Mouse (Mus musculus): ENCODE results near the gene Fut4. TPM values are rescaled to one million over a fixed set of nuclear protein-coding genes. Genes with fewer than 3 reads are reported as not detected.

Fut4 gene
- under 1 TPM; 0.17 to 0.26 TPM for total RNA-seq (2021)
- long read RNA-seq, experiment 1, result 0 reads
- long read RNA-seq, experiment 2, result 0 reads

GRCm38 (mm10) chr9:14752001-14752522 lies at the start of gene Fut4:
TSS of gene Fut4 (minus strand) at chr9:14752393.
- peak; percentile 34 to 55 for DNase-seq
- intact Hi-C loops (cut with DNase I), result no loop called here

DNA sequence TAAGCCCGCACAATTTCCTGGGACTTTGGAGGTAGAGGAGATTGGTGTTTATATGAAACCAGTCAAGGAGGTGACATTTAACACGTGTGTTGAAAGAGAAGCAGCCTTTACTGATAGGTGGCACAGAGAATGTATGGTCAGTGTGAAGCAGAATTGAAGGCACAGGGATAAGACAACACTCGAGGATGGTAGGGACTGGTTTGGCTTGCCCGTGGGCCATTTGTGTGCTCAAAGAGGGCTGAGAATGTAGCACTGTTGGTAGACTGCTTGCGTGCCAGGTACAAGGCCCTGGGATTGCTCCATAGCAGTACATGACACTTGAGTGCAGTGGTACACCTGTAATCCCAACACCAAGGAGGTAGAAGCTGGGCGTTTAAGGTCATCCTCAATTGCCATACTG lies 35.2 kb upstream of the Fut4 start:
- no peak for DNase-seq
- intact Hi-C loops (cut with DNase I), result loop anchor here (5.0 kb wide), 1 partner anchor 285 kb away; the partner anchor contains the start of genes Cwc15 and Kdm4d

DNA sequence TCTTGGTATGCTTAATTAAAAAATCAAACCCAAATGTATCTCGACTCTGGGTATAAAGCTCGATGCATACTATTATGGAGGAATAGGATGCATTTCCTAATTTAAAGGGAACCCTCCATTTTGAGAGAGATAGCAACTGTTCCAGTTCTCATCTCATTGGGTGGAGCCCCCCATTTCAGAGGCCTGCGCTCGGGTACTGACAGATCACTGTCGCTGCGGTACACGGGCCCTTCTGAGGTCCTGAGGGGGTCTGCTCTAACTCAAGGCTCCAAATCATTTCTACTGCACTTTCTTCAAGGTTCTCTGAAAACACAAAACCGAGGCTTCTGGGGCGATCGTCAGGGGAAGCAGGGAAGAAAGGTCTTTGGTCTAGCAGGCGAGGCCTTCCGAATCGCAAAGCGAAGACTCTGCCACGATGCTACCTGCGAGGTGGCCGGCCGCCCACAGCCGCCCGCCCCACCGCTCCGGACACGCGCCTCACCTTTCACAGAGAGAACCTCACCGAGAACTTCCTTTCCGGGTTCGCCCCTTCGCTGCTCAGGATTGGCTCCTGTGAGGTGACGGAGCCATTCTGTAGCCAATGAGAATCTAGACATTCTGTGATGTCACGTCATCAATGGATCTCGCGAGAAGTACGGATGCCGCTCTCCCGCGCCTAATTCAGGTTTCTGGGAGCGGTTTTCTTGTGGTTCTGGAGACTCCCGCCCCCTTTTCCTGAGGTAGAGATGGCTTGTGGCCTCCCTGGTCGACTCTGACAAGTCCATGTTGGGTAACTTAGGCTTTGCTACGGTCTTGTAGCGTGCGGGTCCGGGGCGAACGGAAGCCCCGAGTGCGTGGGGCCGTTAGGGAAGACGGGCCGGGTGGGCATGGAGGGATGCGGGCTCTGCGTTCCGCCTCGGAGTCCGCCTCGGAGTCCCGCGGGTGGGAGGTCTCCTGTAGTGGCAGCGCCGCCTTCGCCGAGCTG lies 32.1 kb upstream of the Fut4 start, which contains the start of the genes Mre11a and Ankrd49:
Gene Mre11a, plus strand, starts transcription at position 616 of the 964 bp plus-strand sequence.
Gene Ankrd49, minus strand, starts transcription at position 818 of the 964 bp plus-strand sequence.
- intact Hi-C loops (cut with DNase I), result loop anchor here (5.0 kb wide), 1 partner anchor 282 kb away; the partner anchor contains the start of genes Cwc15 and Kdm4d
- peak; percentile 84 to 85 for DNase-seq

- intact Hi-C loops (cut with DNase I), result loop anchor here (10.0 kb wide), 1 partner anchor 236 kb away; no protein-coding TSS in a partner anchor
- DNase-seq, result no peak
Measured at GRCm38 (mm10) chr9:14778341-14778740, 26.1 kb upstream of the Fut4 start.

GRCm38 (mm10) chr9:14773813-14774212 lies 21.6 kb upstream of the Fut4 start:
- intact Hi-C loops (cut with DNase I), result loop anchor here (10.0 kb wide), 1 partner anchor 241 kb away; no protein-coding TSS in a partner anchor
- no peak for DNase-seq

GRCm38 (mm10) chr9:14772074-14772473 lies 19.9 kb upstream of the Fut4 start:
- intact Hi-C loops (cut with DNase I), result loop anchor here (10.0 kb wide), 1 partner anchor 243 kb away; no protein-coding TSS in a partner anchor
- no peak for DNase-seq

GRCm38 (mm10) chr9:14770803-14771471 lies 18.7 kb upstream of the Fut4 start, which contains the start of gene 1700012B09Rik:
TSS of gene 1700012B09Rik (minus strand) at chr9:14771030.
- intact Hi-C loops (cut with DNase I), result loop anchor here (10.0 kb wide), 1 partner anchor 244 kb away; no protein-coding TSS in a partner anchor
- no peak for DNase-seq

DNA sequence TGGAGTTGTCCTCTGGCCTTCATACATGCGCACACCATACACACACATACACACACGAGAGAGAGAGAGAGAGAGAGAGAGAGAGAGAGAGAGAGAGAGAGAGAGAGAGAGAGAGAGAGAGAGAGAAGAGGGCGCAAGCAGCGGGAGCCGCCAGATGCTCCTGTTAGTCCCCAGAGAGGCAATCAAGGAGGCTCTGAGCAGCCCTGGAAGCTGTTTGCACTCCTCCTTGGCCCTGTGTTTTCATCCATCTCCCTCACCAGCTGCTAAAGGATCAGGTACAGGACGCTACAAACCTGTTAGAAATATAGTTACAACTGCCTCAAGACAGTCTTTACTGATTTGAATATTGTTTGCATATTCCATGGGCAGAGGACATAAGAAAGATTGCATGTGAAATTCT lies 17.6 kb upstream of the Fut4 start:
- no peak for DNase-seq

DNA sequence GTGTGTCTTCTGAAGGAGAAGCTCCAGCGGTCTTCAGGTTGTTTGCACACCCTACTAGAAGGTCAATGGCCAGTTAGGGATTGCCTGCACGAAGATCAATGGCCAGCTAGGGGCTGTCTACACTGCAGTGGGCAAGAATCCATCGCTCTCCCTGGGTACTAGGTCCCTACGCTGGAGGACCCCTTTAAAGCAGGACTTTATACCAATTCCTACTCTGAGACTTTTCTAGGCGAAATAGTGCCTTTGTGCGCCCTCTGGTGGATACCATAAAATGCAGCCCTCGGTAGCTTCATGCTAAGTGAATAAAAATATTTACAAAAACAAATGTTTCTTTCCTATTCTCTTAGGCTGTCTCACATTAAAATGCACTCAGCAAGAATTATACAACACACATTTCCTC lies 12.6 kb upstream of the Fut4 start:
- DNase-seq, result no peak
- intact Hi-C loops (cut with DNase I), result loop anchor here (5.0 kb wide), 1 partner anchor 252 kb away; no protein-coding TSS in a partner anchor

More for the DNA sequence above, 17.6 kb upstream of the Fut4 start:
- intact Hi-C loops (cut with DNase I), result loop anchor here (5.0 to 10.0 kb wide), 2 partner anchors 245 to 258 kb away; no protein-coding TSS in a partner anchor

DNA sequence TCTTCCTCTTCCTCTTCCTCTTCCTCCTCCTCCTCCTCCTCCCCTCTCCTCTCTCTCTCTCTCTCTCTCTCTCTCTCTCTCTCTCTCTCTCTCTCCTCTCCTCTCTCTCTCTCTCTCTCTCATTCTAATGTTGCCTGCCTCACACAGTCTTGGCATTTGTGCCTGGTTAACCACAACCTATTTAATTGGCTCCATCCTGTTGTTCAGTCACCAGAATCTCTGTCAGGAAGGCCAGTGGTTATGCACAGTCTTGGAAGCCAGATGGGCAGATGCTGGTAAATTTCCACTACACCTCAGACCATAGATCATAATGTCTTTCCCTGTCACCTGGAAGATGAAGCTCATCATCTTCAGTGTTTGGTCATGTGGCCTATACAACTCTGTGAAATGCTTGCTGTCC lies 7.1 kb upstream of the Fut4 start:
- DNase-seq, result no peak
- intact Hi-C loops (cut with DNase I), result no loop called here

DNA sequence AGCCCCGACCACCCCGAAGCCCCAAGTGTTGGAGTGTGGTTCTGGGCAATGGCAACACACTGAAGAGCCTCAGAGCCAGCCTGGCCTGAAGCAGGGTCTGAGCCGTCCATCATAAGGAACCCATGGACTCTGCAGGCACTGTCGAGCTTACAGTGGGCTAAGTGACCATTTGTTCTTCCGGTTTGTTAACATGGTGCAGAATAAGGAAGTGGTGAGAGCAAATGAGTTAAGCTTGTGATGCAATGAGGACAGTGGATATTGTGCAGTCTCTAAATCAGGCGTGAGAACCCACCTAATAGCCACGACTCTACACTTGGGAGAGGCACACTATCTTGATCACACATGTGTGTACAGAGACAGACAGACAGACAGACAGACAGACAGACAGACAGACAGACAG lies 6.4 kb upstream of the Fut4 start:
- intact Hi-C loops (cut with DNase I), result no loop called here
- DNase-seq, result no peak

DNA sequence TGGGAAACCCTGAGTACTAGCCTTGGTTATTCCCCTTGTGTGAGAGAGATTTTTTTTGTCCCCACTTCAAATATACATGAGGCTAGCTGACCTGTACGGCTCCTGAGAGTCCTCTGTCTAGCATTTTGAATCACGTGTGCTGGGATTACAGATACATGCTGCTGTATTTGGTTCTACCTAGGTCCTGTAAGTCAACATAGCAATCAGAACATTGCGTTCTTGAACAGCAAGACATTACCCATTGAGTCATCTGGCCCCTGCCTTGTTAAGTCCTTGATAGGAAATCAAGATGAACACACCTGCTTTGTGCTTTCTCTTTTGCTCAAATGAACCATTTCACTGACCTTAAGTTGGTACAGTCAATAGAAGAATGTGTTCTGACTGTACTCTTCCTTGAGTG lies 2.3 kb upstream of the Fut4 start:
- intact Hi-C loops (cut with DNase I), result no loop called here
- no peak for DNase-seq

- no peak for DNase-seq
- intact Hi-C loops (cut with DNase I), result no loop called here
Measured at GRCm38 (mm10) chr9:14753947-14754346, 1.8 kb upstream of the Fut4 start.

DNA sequence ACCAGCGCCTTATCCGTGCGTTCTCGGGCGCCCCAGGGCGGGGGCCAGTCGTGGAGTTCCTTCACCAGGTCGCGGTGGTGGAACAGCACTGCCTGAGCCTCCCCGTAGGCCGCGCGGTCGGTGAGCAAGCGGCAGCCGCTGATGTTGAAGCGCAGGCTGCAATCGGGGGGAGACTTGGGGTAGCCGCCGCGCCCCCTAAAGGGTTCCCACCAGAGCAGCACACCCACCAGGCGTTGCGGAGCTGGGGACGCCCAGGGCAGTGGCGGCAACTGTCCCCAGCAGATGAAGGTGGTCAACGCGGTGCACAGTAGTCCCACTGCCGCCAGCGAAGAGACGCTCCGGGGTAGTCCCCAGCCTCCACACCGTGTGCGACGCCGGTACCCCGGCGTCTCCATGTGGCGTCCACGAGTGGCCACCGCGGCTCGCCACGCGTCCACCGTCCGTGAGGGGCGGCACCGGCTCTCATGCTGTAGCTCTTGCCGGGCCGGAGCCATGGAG lies 641 bp downstream of the Fut4 start:
- intact Hi-C loops (cut with DNase I), result no loop called here
- peak in 1 of 2 experiments; percentile 9 for DNase-seq

DNA sequence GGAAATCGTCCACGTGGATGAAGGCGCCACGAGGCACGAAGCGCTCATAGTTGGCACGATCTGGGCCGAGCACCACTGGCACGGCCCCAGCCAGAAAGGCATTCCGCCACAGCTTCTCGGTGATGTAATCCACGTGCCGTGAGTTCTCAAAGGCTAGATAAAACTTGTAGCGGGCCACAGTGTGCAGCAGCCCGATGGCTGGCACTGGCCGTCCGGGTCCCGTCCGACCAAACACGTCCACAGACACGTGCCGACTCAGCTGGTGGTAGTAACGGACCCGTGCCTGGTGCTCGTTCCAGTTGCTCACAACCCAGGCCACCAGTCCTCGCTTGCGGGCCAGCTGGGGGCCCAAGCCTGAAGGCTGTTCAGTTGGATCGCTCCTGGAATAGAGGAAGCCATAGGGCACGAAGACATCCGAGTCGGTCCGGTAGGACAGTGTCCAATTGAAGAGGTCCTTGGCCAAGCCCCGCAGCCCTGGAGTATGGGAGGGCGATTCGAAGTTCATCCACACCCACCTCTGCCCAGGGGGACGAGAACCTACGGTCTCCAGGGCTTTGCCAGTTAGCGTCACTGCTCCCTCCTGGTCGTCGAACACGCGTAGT lies 1.2 kb downstream of the Fut4 start:
- intact Hi-C loops (cut with DNase I), result no loop called here
- DNase-seq, result no peak

- intact Hi-C loops (cut with DNase I), result no loop called here
- DNase-seq, result no peak
Measured at GRCm38 (mm10) chr9:14740151-14740924, 11.9 kb downstream of the Fut4 start, which contains the start of gene Piwil4. TSS of gene Piwil4 (minus strand) at chr9:14740733.

GRCm38 (mm10) chr9:14739498-14740150 lies 12.6 kb downstream of the Fut4 start:
- no peak for DNase-seq
- intact Hi-C loops (cut with DNase I), result no loop called here

DNA sequence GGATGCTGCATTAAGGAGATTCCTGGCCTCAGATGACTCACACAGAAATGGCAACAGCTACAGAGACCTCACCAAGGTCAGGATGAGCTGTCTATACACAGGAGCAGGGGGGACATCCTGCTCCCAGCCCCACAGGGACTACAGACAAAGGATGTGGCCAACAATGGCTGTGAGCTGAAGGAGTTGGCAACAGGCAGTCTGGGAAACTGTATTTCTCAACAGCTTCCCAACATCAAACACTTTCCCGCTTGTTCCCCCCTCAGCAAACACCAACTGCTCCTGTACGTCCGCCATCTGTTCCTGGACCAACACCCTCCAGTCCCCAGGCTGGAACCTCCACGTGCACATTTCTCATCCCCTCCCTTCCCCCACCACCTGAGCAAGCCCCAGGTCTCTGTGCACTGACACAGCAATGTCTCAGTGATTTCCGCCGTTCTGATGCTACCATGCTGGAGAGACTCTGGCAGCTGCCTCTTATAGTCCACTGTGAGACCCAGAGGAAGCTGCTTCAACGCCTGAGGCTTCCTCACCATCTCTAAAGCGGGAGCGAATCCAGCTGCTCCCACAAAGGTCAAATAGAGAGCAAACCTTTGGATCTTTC lies 21.2 kb downstream of the Fut4 start:
- intact Hi-C loops (cut with DNase I), result no loop called here
- DNase-seq, result no peak

Measured in gastrocnemius, postnatal 36 days (tissue).